Mouse (Mus musculus) lung, adult 2 months (tissue): ENCODE results near the gene Ufd1.

Source experiments
- CTCF ChIP-seq: fragments of 200-500 bp; IDR thresholded peaks from 2 replicates; pipeline ENCODE4 v1.5.1; 2011; ENCODE audit warnings: mild to moderate bottlenecking, low read length, control low read depth; ENCODE audit not compliant: insufficient read depth
- POLR2A ChIP-seq: fragments of 200-500 bp; IDR thresholded peaks from 2 replicates; pipeline ENCODE4 v1.6.1; 2011; ENCODE audit warnings: low read depth, mild to moderate bottlenecking, control low read depth, low read length, borderline replicate concordance; ENCODE audit errors: extremely low read depth

DNA sequence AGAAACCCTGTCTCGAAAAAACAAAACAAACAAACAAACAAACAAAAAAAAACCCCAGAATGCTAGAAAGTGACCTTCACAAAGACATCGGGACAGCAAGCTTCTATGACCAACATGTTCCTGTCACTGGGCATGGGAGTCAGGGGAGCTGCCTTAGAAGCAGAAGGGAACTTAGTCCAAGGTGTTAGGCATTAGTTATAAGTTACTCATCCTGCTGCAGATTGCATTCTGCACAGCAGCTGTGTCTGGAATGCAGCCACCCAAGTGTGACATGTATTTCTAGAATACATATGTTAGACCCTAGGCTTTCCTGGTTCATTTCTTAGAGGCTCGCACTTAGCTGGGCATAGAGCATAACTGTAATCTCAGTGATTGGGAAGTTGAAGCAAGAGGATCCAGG is 17.1 kb downstream of the Ufd1 start:
- TF ChIP-seq CTCF (no peak), POLR2A (no peak)
